Mouse (Mus musculus): ENCODE results near the gene Bbs4. TPM values are rescaled to one million over a fixed set of nuclear protein-coding genes. Genes with fewer than 3 reads are reported as not detected.
"Not testable (repeated sequence)": the region's sequence is repeated elsewhere in the genome, so short reads cannot be mapped to it uniquely, and the experiment has no call there.

Bbs4 gene
- 46.2 and 48.5 TPM in 2 replicates for polyA plus RNA-seq (2015; fragmentation: Nextera tagmentation; extraction: Ambion mirVana)

DNA sequence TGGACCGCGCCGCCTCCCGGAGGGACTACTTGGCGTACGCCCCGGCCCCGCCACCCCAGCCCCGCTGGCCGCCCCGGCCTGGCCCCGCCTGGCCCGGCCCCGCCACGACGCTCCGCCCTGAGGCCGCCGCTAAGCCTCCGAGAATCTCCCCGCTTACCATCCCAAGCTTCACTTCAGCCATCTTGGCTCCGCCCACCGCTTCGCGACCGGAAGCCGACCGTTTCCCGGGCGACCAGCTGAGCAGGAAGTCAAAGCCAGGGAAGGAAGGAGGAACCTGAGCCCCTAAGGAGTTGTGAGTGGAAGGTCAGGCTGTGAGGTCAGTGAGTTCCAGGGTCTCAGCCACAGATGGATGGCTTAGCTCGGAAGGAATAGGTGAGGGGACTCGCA is at the start of gene Bbs4:
Gene Bbs4, minus strand, starts transcription at position 256 of the 387 bp plus-strand sequence.
- Histone ChIP-seq H3K27ac (peak within 1 kb of the TSS; percentile 90), H3K9ac (peak within 1 kb of the TSS; percentile 91), H3K4me1 (peaks cover 16% of the 10 kb centered on the region), H3K9me3 (no peaks in the 10 kb centered on the region), H3K27me3 (replicated peaks) (no peaks in the 10 kb centered on the region), H3K4me3 (peak within 1 kb of the TSS; percentile 86), H3K36me3 (replicated peaks) (no peaks in the 10 kb centered on the region), H3K4me2 (peak within 1 kb of the TSS; percentile 57)
- WGBS, result under 1% methylated on average over 32 of the region's 32 CpGs
- peak; percentile 92 for ATAC-seq (replicated peaks)

GRCm38 (mm10) chr9:59389086-59389485 is 35.8 kb upstream of the Bbs4 start:
- H3K9ac ChIP-seq, result no peak overlapping the region
- H3K4me2 ChIP-seq, result no peak overlapping the region
- no peaks in the 10 kb centered on the region for H3K4me1 ChIP-seq
- peaks cover 22% of the 10 kb centered on the region for H3K36me3 ChIP-seq (replicated peaks)
- no peak overlapping the region for H3K27ac ChIP-seq
- no peak overlapping the region for H3K4me3 ChIP-seq
- WGBS, result 90% methylated on average over 4 of the region's 4 CpGs
- H3K9me3 ChIP-seq, result no peaks in the 10 kb centered on the region
- ATAC-seq (replicated peaks), result no peak
- no peaks in the 10 kb centered on the region for H3K27me3 ChIP-seq (replicated peaks)

- Histone ChIP-seq H3K4me2 (no peak overlapping the region), H3K36me3 (replicated peaks) (peaks cover 20% of the 10 kb centered on the region), H3K4me3 (no peak overlapping the region), H3K27me3 (replicated peaks) (no peaks in the 10 kb centered on the region), H3K9ac (no peak overlapping the region), H3K4me1 (no peaks in the 10 kb centered on the region), H3K27ac (no peak overlapping the region), H3K9me3 (no peaks in the 10 kb centered on the region)
- WGBS, result 81% methylated on average over 1 of the region's 1 CpGs
- no peak for ATAC-seq (replicated peaks)
Observed at GRCm38 (mm10) chr9:59388311-59388710, 35.0 kb upstream of the Bbs4 start.

DNA sequence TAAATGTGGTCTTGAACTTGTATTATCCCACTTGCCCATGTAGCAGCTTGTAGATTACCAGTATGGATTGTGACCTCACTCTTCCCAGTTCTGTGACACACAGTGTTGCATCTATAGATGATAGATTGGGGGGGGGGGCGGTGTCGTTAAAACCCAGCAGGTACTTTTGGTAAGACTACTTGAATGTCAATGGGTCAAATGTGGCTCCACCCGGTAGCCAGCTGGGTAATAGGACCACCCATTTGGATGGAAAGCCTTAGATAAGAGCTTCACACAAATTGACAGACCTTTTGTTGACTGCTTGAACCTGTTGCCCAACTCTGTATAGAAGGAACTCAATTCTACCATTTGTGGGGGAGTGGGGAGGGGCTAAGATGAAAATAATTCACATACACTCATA is 34.2 kb upstream of the Bbs4 start:
- Histone ChIP-seq H3K36me3 (replicated peaks) (peaks cover 13% of the 10 kb centered on the region; the same call in 1 of the 2 replicates), H3K27ac (no peak overlapping the region), H3K9ac (no peak overlapping the region), H3K27me3 (replicated peaks) (no peaks in the 10 kb centered on the region), H3K4me1 (no peaks in the 10 kb centered on the region), H3K9me3 (no peaks in the 10 kb centered on the region), H3K4me3 (no peak overlapping the region), H3K4me2 (no peak overlapping the region)
- no peak for ATAC-seq (replicated peaks)
- 73% methylated on average over 3 of the region's 3 CpGs for WGBS

GRCm38 (mm10) chr9:59375626-59376025 is 22.3 kb upstream of the Bbs4 start:
- 92% methylated on average over 15 of the region's 15 CpGs for WGBS
- H3K27ac ChIP-seq, result no peak overlapping the region
- H3K9me3 ChIP-seq, result no peaks in the 10 kb centered on the region
- H3K9ac ChIP-seq, result no peak overlapping the region
- no peak overlapping the region for H3K4me3 ChIP-seq
- no peaks in the 10 kb centered on the region for H3K36me3 ChIP-seq (replicated peaks)
- H3K4me2 ChIP-seq, result no peak overlapping the region
- no peaks in the 10 kb centered on the region for H3K4me1 ChIP-seq
- no peak for ATAC-seq (replicated peaks)
- no peaks in the 10 kb centered on the region for H3K27me3 ChIP-seq (replicated peaks)

DNA sequence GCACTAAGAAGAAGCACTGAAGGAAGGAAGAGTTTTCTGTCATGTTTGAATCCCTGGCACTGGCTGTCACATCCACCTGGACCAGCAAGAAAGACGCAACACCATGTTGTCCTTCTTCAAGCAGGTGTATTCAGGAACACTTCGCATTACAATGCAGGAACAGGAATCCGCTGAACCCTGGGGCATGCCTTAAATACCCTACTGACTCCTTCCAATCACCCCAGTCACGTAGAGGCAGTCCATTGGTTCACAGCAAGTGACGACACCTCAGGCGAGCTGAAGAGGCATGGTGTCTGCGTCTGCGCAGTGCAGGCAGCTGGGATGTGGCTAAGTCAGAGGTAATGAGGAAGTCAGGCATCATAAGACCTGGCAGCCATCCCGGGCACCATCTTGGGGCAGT is 16.3 kb upstream of the Bbs4 start:
- Histone ChIP-seq H3K9ac (no peak overlapping the region), H3K27ac (no peak overlapping the region), H3K36me3 (replicated peaks) (no peaks in the 10 kb centered on the region), H3K9me3 (no peaks in the 10 kb centered on the region), H3K4me2 (no peak overlapping the region), H3K27me3 (replicated peaks) (no peaks in the 10 kb centered on the region), H3K4me1 (no peaks in the 10 kb centered on the region), H3K4me3 (no peak overlapping the region)
- no peak for ATAC-seq (replicated peaks)
- WGBS, result 93% methylated on average over 9 of the region's 9 CpGs

DNA sequence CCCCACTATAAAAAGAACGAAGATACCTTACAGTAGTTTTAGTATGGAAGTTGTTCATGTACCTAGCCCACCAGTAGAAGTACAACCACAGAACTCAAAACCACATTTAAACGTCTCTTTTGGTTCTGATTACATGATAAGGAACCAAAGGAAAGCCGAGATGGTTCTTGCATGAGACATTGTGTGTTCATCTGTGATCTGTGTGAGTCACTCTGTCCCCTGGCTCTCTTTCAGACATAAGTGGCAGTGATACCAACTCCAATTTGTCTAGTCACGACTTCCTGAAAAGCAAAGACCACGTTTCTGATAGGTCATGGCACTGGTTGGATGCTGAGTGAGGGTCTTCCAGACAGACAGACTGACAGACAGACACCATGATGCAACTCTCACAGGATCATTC is 15.9 kb upstream of the Bbs4 start:
- no peak overlapping the region for H3K9ac ChIP-seq
- H3K36me3 ChIP-seq (replicated peaks), result no peaks in the 10 kb centered on the region
- no peaks in the 10 kb centered on the region for H3K4me1 ChIP-seq
- 82% methylated on average over 5 of the region's 5 CpGs for WGBS
- H3K9me3 ChIP-seq, result no peaks in the 10 kb centered on the region
- H3K27me3 ChIP-seq (replicated peaks), result no peaks in the 10 kb centered on the region
- no peak overlapping the region for H3K4me2 ChIP-seq
- no peak overlapping the region for H3K4me3 ChIP-seq
- ATAC-seq (replicated peaks), result no peak
- no peak overlapping the region for H3K27ac ChIP-seq

DNA sequence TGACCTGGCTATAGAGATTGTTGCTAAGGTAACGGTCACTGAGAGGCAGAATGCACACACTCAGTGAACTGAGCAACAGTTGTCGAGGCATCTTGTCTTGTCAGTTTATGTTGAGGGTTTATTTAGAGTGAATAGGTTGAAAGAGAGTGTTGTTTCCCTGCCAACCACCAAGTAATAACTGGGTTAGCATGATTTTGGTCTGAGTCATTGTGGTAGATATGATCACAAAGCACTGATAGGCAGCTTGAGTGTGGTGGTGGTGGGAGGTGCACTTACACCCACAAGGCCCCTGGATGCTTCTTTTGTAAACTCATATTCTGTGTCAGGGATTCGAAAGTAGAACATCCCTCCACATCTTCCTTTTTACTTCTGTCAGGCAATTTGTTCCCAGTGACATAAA is 7.2 kb upstream of the Bbs4 start:
- H3K9ac ChIP-seq; H3K27me3 ChIP-seq (replicated peaks); H3K36me3 ChIP-seq (replicated peaks); H3K9me3 ChIP-seq; ATAC-seq (replicated peaks); H3K4me1 ChIP-seq; H3K27ac ChIP-seq; H3K4me3 ChIP-seq; H3K4me2 ChIP-seq: not testable (repeated sequence)
- 68% methylated on average over 2 of the region's 3 CpGs for WGBS

- WGBS, result 65% methylated on average over 1 of the region's 1 CpGs
- H3K4me2 ChIP-seq; H3K27ac ChIP-seq; H3K9ac ChIP-seq; ATAC-seq (replicated peaks); H3K4me1 ChIP-seq; H3K36me3 ChIP-seq (replicated peaks); H3K27me3 ChIP-seq (replicated peaks); H3K9me3 ChIP-seq; H3K4me3 ChIP-seq: not testable (repeated sequence)
Observed at GRCm38 (mm10) chr9:59358041-59358440, 4.7 kb upstream of the Bbs4 start.

DNA sequence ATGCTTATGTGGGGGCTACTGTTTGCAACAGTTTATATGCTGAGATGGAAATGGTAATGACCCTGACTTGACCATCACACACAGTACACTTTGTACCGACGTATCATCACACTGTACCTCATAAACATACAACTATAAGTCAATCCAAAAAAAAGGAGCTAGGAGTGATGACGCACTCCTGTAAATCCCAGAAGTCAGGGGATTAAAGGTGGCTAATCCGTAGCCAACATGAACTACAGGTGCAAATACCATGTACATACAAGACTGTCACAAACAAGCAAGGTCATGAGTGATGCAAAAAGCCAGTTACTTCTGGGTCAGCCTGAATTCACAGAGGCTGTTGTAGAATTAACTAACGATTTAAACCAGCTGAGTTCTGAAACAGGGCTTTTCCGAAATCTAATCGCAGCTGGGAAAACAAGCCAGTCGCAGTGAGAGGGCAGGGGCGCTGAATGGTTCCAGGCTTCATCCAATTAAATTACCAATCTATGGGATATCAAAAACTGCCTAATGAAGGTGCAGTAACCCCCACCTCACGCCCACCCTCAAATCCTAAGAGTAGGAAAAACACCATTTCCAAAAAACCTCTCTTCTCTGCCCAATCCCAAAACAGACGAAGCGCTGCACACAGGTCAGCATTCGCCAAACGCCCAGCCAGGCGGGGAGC is 589 bp downstream of the Bbs4 start:
- WGBS, result 7% methylated on average over 15 of the region's 15 CpGs
- H3K9me3 ChIP-seq, result no peaks in the 10 kb centered on the region
- H3K27ac ChIP-seq, result peak overlapping the region; percentile 90
- peak overlapping the region; percentile 57 for H3K4me2 ChIP-seq
- H3K27me3 ChIP-seq (replicated peaks), result no peaks in the 10 kb centered on the region
- peak; percentile 39 for ATAC-seq (replicated peaks)
- H3K36me3 ChIP-seq (replicated peaks), result no peaks in the 10 kb centered on the region
- peak overlapping the region; percentile 91 for H3K9ac ChIP-seq
- H3K4me3 ChIP-seq, result peak overlapping the region; percentile 86
- H3K4me1 ChIP-seq, result peaks cover 16% of the 10 kb centered on the region

DNA sequence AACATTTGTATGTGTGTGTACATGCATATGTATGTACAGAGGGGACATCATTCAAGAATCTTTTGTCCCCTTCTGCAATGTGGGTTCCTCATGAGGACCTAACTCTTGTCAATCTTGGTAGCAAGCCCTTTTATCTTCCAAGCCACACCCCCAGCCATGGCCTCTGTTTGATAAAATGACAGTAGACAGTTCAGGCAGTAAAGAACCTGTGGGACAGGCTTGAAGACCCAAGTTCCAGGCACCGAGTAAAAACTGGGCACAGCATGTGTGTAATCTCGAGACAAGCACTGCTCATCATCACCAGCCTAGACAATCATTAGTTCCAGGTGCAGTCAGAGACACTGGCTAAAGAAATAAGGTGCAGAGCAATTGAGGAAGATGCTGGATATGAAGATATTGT is 7.1 kb downstream of the Bbs4 start:
- no peak for ATAC-seq (replicated peaks)
- no peak overlapping the region for H3K27ac ChIP-seq
- H3K36me3 ChIP-seq (replicated peaks), result peaks cover 14% of the 10 kb centered on the region
- 76% methylated on average over 2 of the region's 2 CpGs for WGBS
- H3K9ac ChIP-seq, result no peak overlapping the region
- no peak overlapping the region for H3K4me2 ChIP-seq
- 0 out of 2 replicates have a peak, but pooled peaks cover 3% of the 10 kb centered on the region for H3K4me1 ChIP-seq
- no peaks in the 10 kb centered on the region for H3K9me3 ChIP-seq
- no peak overlapping the region for H3K4me3 ChIP-seq
- H3K27me3 ChIP-seq (replicated peaks), result no peaks in the 10 kb centered on the region

- no peak overlapping the region for H3K4me3 ChIP-seq
- WGBS, result 90% methylated on average over 9 of the region's 9 CpGs
- H3K9ac ChIP-seq, result no peak overlapping the region
- H3K9me3 ChIP-seq, result no peaks in the 10 kb centered on the region
- H3K27me3 ChIP-seq (replicated peaks), result no peaks in the 10 kb centered on the region
- peaks cover 22% of the 10 kb centered on the region for H3K36me3 ChIP-seq (replicated peaks)
- no peak overlapping the region for H3K27ac ChIP-seq
- no peak overlapping the region for H3K4me2 ChIP-seq
- no peaks in the 10 kb centered on the region for H3K4me1 ChIP-seq
- ATAC-seq (replicated peaks), result no peak
Observed at GRCm38 (mm10) chr9:59340002-59340401, 13.3 kb downstream of the Bbs4 start.

DNA sequence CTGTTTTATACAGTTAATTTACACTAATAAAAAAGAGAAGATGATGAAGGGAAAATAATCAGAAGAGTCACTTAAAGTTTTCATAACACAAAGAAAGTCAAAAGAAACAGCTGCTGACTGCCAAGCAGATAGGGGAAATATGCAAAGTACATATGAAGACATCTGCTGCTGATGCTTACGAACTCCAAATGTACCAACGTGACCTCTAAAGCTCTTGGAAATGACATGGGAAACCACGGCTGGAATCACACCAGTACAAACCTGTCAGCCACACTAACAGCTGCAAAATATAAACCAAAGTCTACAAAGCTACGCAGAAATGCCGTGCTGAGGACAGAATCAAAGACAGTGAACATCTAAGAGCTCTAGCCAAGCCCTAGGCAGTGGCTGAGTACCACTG is 14.2 kb downstream of the Bbs4 start:
- H3K9me3 ChIP-seq, result no peaks in the 10 kb centered on the region
- no peak overlapping the region for H3K9ac ChIP-seq
- H3K4me2 ChIP-seq, result no peak overlapping the region
- no peaks in the 10 kb centered on the region for H3K27me3 ChIP-seq (replicated peaks)
- H3K4me3 ChIP-seq, result no peak overlapping the region
- H3K27ac ChIP-seq, result no peak overlapping the region
- H3K4me1 ChIP-seq, result no peaks in the 10 kb centered on the region
- WGBS, result 92% methylated on average over 5 of the region's 5 CpGs
- H3K36me3 ChIP-seq (replicated peaks), result peaks cover 25% of the 10 kb centered on the region
- no peak for ATAC-seq (replicated peaks)
